Mouse (Mus musculus): ENCODE measurements around the gene Cysltr2.

The Cysltr2 gene

GRCm38 (mm10) chr14:72998111-72998510 lies 50.8 kb downstream of the Cysltr2 start:
- DNase-seq (ENCODE audit: extremely low read depth, low read depth, low spot score): no peak

DNA sequence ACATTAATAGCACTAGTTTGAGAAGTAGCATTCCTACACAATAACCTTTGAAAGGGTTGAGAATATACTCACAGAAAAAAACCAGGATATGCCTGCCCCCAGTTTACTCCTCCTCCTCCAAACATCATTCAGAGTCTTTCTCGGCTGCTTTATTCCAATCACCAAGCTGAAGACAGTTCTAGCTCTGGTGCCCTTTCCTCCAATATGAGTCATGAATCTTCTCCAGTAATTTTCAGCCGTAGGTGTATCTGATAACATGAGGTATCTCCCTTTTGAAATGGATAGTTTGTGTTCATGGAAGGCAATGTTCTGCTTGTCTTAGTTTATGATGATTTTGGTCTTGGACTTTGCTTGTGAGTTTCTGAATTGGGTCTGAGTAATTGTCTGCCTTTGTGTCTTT lies 62.9 kb downstream of the Cysltr2 start:
- no peak for DNase-seq (ENCODE audit: extremely low read depth, low read depth, low spot score)

DNA sequence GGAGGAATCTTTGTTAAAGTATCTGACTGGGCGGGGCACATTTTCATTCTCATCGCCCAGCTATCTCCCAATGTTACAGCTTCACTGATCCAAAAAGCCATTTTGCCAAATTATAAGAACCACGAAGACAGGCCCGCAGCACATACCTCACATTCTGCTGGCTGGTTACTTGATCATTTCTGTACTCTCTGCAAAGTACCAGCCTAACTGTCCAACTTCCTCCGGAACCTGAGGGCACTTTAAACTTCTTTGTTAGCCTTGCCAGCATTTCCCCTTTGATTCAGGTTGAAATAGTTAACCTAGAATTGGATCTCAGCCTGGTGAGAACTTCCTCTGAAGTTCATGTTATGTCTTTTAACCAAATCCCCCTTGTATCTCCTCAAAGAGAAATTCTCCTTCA lies 63.8 kb downstream of the Cysltr2 start:
- no peak for DNase-seq (ENCODE audit: extremely low read depth, low read depth, low spot score)

GRCm38 (mm10) chr14:72983456-72983855 lies 65.5 kb downstream of the Cysltr2 start:
- peak; percentile 55 for DNase-seq (ENCODE audit: extremely low read depth, low read depth, low spot score)

DNA sequence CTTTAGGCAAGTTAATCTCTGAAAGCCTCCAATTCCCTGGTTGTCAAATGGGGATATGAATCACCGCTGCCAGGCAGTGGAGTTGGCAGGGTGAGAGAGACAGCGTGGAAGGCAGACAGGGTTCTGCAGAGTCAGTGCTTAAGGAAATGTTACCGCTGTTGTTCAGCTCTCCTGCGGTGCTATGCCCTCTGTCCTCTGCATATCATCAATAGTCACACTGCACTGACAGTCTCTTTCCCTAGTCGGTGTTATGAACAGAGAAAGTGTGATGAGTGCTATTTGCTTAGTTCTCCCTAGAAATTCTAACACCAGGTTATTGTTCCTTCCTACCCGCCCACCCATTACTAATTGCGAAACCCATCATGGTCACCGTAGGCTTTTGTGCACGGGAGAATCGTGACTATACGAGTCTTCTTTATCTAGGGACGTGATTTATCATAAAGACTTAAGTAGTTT lies 65.9 kb downstream of the Cysltr2 start:
- DNase-seq (ENCODE audit: extremely low read depth, low read depth, low spot score): peak; percentile 10

DNA sequence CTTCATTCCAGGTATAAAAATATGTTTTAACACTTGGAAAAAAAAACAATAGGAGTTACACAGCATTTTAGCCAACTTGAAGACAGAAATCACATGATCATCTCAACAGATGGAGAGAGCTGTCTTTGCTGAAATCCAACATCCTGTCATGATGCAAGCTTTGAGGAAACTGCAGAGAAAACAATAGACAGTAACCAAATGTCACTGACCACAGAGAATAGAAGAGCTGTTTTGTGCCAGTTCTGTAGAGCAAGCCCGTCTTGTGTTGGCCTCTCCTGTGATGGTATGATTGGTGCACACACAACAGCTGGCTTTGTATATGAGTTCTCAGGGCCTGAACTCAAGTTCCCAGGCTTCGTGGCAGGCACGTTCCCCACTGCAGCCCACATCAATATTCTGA lies 68.2 kb downstream of the Cysltr2 start:
- DNase-seq (ENCODE audit: extremely low read depth, low read depth, low spot score): no peak

DNA sequence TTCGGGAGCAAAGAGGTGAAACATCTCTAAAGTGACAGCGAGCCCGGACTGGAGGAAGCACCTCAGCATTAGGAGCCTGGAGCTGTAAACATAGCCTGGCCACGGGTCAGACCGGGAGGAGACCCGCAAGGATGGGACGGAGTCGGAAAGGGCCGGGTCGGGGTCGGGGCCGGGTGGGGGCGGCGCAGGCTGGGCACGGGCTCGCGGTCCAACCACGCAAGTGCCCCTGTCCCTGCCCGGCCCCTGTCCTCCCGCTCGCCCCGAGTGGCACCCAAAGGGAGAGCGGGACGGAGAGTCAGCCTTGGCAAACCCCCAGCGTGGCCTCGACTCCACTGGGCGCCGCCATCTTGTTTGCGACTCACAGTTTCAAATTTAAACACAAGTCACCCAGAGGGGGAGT lies 68.8 kb downstream of the Cysltr2 start:
- no peak for DNase-seq (ENCODE audit: extremely low read depth, low read depth, low spot score)

DNA sequence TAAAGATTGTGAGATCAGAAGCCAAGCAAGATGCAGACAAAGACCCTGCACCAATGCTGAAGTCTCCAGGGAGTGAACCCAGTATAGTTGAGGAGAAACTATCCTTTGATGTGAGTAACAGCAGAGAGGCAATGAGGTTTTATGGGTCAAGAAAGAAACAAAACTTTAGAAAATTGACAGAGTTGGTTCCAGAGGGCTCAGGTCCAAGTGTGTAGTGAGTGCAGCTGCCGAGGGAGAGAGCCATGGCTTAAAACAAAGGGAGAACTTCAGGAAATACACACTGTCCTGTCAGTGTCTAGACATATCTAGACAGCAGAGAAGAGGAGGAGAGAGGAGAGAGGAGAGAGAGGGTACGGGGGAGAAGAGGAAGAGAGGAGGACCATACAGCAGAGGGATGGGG lies 72.8 kb downstream of the Cysltr2 start:
- no peak for DNase-seq (ENCODE audit: extremely low read depth, low read depth, low spot score)
